In the genomic region with DNA sequence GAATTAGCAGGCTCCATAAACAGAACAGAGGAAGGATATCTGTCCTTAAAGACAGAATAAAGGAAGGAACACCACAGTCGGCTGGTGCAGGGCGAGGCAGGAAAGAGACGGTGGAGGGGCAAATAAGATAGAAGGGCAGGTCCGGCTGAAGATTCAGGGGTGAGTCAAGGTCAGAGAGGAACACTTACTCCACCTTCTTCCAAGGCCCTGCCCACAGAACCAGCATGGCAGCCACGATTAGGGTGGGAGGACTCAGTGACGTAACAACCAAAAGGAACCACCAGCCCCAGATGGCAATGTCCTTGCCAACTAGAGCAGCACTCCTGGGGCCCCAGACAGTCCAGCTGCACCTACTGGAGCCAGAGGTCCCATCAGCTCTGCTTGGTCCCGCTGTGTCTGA, we compare ENCODE assay signal across 29 mouse cellular contexts. TPM values are rescaled to one million over a fixed set of nuclear protein-coding genes. Genes with fewer than 3 reads are reported as not detected.
DNase-seq lines count a peak whose midpoint lies in the region; ATAC-seq and TF ChIP-seq lines count a peak whose summit lies in the region.
"Had no signal": no experiment of that assay in that cellular context is flagged by ENCODE, and none has a peak within 500 bp of the region (broad histone marks: within the 10 kb centered on the region; RNA-seq: fewer than 3 reads in every experiment).

No protein-coding gene starts in this region.

- no peaks in the 10 kb centered on the region for H3K9me3 ChIP-seq in heart, embryonic 11.5 days (replicated peaks; ENCODE audit: control insufficient read depth, low read length)
- no peaks in the 10 kb centered on the region for H3K9me3 ChIP-seq in heart, embryonic 16.5 days (replicated peaks; ENCODE audit: control insufficient read depth, low read length)
- H3K9me3 ChIP-seq in limb, embryonic 10.5 days (replicated peaks): no peaks in the 10 kb centered on the region
- no peaks in the 10 kb centered on the region for H3K9me3 ChIP-seq in forebrain, embryonic 13.5 days (replicated peaks)
- H3K9me3 ChIP-seq: embryonic facial prominence, embryonic 12.5 days; forebrain, embryonic 15.5 days; hindbrain, embryonic 13.5 days; liver, embryonic 15.5 days; midbrain, embryonic 12.5 days; neural tube, embryonic 13.5 days had no signal

- H3K27ac ChIP-seq in heart, embryonic 11.5 days (ENCODE audit: low read depth, low read length): peak overlapping the region; percentile 62
- H3K27ac ChIP-seq in heart, embryonic 16.5 days (ENCODE audit: low read length): peak overlapping the region; percentile 90
- H3K27ac ChIP-seq in heart, adult 2 months: no peak overlapping the region
- H3K27ac ChIP-seq in limb, embryonic 10.5 days: peak overlapping the region; percentile 47
- no peak overlapping the region for H3K27ac ChIP-seq in forebrain, embryonic 13.5 days
- H3K27ac ChIP-seq: embryonic facial prominence, embryonic 12.5 days; forebrain, embryonic 15.5 days; hindbrain, embryonic 13.5 days; liver, embryonic 15.5 days; midbrain, embryonic 12.5 days; neural tube, embryonic 13.5 days had no signal

- no peak for DNase-seq in heart, postnatal 10 days
- no peak for DNase-seq in heart, adult 2 months
- DNase-seq in R1 (ENCODE audit: low read depth, low spot score): peak; percentile 23
- DNase-seq in limb, embryonic 10.5 days (ENCODE audit: low spot score): no peak
- no peak for DNase-seq in cerebellum, adult 9-10 months
- DNase-seq: adrenal gland, postnatal 10 days; cerebellum, adult 8-10 months; cerebellum, postnatal 36 days; embryo, embryonic 11 days; gastrocnemius, postnatal 14 days; heart, adult 18-20 months; kidney, adult 9 months; kidney, postnatal 10 days; layer of hippocampus, adult 9-11 months; liver; lung, embryonic 14.5 days; lung, postnatal 14 days; thymus, postnatal 4 days had no signal

- no peak for TF ChIP-seq EP300 in heart, adult 2 months (IDR thresholded peaks at IDR 0.05; ENCODE audit: insufficient read depth, low read depth, low read length)

- H3K27me3 ChIP-seq in heart, embryonic 11.5 days (ENCODE audit: control insufficient read depth, insufficient read depth, low read length): no peaks in the 10 kb centered on the region
- H3K27me3 ChIP-seq in heart, embryonic 16.5 days (ENCODE audit: control insufficient read depth, insufficient read depth, low read length): no peaks in the 10 kb centered on the region
- no peaks in the 10 kb centered on the region for H3K27me3 ChIP-seq in heart, adult 2 months (ENCODE audit: control insufficient read depth, insufficient read depth, low read length)
- H3K27me3 ChIP-seq in limb, embryonic 10.5 days (ENCODE audit: low read depth, poor library complexity, severe bottlenecking): no peaks in the 10 kb centered on the region
- no peaks in the 10 kb centered on the region for H3K27me3 ChIP-seq in forebrain, embryonic 13.5 days
- H3K27me3 ChIP-seq: embryonic facial prominence, embryonic 12.5 days; forebrain, embryonic 15.5 days; hindbrain, embryonic 13.5 days; liver, embryonic 15.5 days had no signal

- H3K36me3 ChIP-seq in heart, embryonic 11.5 days (ENCODE audit: control insufficient read depth, insufficient read depth, low read length): no peaks in the 10 kb centered on the region
- no peaks in the 10 kb centered on the region for H3K36me3 ChIP-seq in heart, embryonic 16.5 days (ENCODE audit: control insufficient read depth, insufficient read depth)
- H3K36me3 ChIP-seq in heart, adult 2 months (ENCODE audit: control insufficient read depth, insufficient read depth, low read length): no peaks in the 10 kb centered on the region
- H3K36me3 ChIP-seq in limb, embryonic 10.5 days: no peaks in the 10 kb centered on the region
- H3K36me3 ChIP-seq in forebrain, embryonic 13.5 days (ENCODE audit: poor library complexity, severe bottlenecking): no peaks in the 10 kb centered on the region
- H3K36me3 ChIP-seq: embryonic facial prominence, embryonic 12.5 days; forebrain, embryonic 15.5 days; hindbrain, embryonic 13.5 days; liver, embryonic 15.5 days; midbrain, embryonic 12.5 days; neural tube, embryonic 13.5 days had no signal

- intact Hi-C loops in heart, postnatal 10 days (cut with DNase I): no loop called here
- intact Hi-C loops in heart, adult 2 months (cut with DNase I): no loop called here

- no peak for TF ChIP-seq POLR2A in heart, adult 2 months (IDR thresholded peaks at IDR 0.05; ENCODE audit: insufficient read depth, low read depth, low read length)

- no peak overlapping the region for H3K9ac ChIP-seq in heart, embryonic 11.5 days (ENCODE audit: low read depth, low read length)
- H3K9ac ChIP-seq in heart, embryonic 16.5 days (ENCODE audit: low read length): no peak overlapping the region
- no peak overlapping the region for H3K9ac ChIP-seq in heart, adult 2 months (ENCODE audit: low read depth, low read length)
- no peak overlapping the region for H3K9ac ChIP-seq in forebrain, embryonic 13.5 days
- H3K9ac ChIP-seq: embryonic facial prominence, embryonic 12.5 days; forebrain, embryonic 15.5 days; hindbrain, embryonic 13.5 days; liver, embryonic 15.5 days; lung, embryonic 14.5 days; midbrain, embryonic 12.5 days; neural tube, embryonic 13.5 days had no signal

- H3K4me3 ChIP-seq in heart, embryonic 11.5 days (ENCODE audit: low read depth, low read length): no peak overlapping the region
- no peak overlapping the region for H3K4me3 ChIP-seq in heart, embryonic 16.5 days (ENCODE audit: low read length)
- no peak overlapping the region for H3K4me3 ChIP-seq in heart, adult 2 months
- H3K4me3 ChIP-seq in limb, embryonic 10.5 days: no peak overlapping the region
- H3K4me3 ChIP-seq in forebrain, embryonic 13.5 days: no peak overlapping the region
- H3K4me3 ChIP-seq: embryonic facial prominence, embryonic 12.5 days; forebrain, embryonic 15.5 days; hindbrain, embryonic 13.5 days; liver, embryonic 15.5 days; midbrain, embryonic 12.5 days; neural tube, embryonic 13.5 days had no signal

- WGBS in heart, embryonic 11.5 days (ENCODE audit: insufficient replicate concordance): 46% methylated on average over 7 of the region's 7 CpGs
- WGBS in heart, embryonic 16.5 days: 47% methylated on average over 7 of the region's 7 CpGs
- WGBS in heart, adult 2 months: 52% methylated on average over 7 of the region's 7 CpGs
- WGBS in limb, embryonic 10.5 days: 84% methylated on average over 7 of the region's 7 CpGs
- WGBS in forebrain, embryonic 13.5 days: 94% methylated on average over 7 of the region's 7 CpGs

- H3K4me1 ChIP-seq in heart, embryonic 11.5 days (ENCODE audit: control insufficient read depth, insufficient read depth, low read length): peaks cover 67% of the 10 kb centered on the region
- H3K4me1 ChIP-seq in heart, embryonic 16.5 days (ENCODE audit: control insufficient read depth, insufficient read depth, low read length): peaks cover 72% of the 10 kb centered on the region
- peaks cover 5% of the 10 kb centered on the region; the same call in 1 of the 2 replicates for H3K4me1 ChIP-seq in heart, adult 2 months (ENCODE audit: control insufficient read depth, insufficient read depth, low read length)
- H3K4me1 ChIP-seq in limb, embryonic 10.5 days: peaks cover 67% of the 10 kb centered on the region
- peaks cover 31% of the 10 kb centered on the region for H3K4me1 ChIP-seq in forebrain, embryonic 13.5 days
- H3K4me1 ChIP-seq: liver, embryonic 15.5 days had no signal

- H3K79me2 ChIP-seq in heart, adult 2 months (replicated peaks; ENCODE audit: control insufficient read depth, insufficient read depth, low read length): no peaks in the 10 kb centered on the region

- H3K4me2 ChIP-seq in heart, embryonic 11.5 days: no peak overlapping the region; the same call in 1 of the 2 replicates
- H3K4me2 ChIP-seq in heart, embryonic 16.5 days (ENCODE audit: low read depth, low read length): no peak overlapping the region
- no peak overlapping the region for H3K4me2 ChIP-seq in forebrain, embryonic 13.5 days
- H3K4me2 ChIP-seq: embryonic facial prominence, embryonic 12.5 days; forebrain, embryonic 15.5 days; hindbrain, embryonic 13.5 days; liver, embryonic 15.5 days; lung, embryonic 14.5 days; midbrain, embryonic 12.5 days; neural tube, embryonic 13.5 days had no signal

- ATAC-seq in heart, embryonic 11.5 days (replicated peaks; ENCODE audit: insufficient number of reproducible peaks, low FRiP score, low TSS enrichment): no peak
- ATAC-seq in heart, embryonic 16.5 days (replicated peaks; ENCODE audit: extremely low read depth, insufficient read depth, low FRiP score): 0 out of 2 replicates have a peak, but pooled peaks have one; percentile 1
- ATAC-seq in forebrain, embryonic 13.5 days: no peak
- ATAC-seq: CD4-positive, CD25-positive, alpha-beta regulatory T cell, adult 4 months; forebrain, embryonic 15.5 days; intestine, embryonic 16.5 days had no signal

- TF ChIP-seq CTCF in heart, adult 2 months (IDR thresholded peaks at IDR 0.05): no peak

RNA-seq across cellular contexts. Expression of gene Sorcs2, which starts 36.2 kb away (rescaled TPM):
- polyA plus RNA-seq in heart, embryonic 11.5 days (2014; fragmentation: Nextera tagmentation; extraction: Ambion mirVana): 7.1 and 7.3 TPM in 2 replicates
- total RNA-seq in heart, postnatal 10 days (2021): 10 to 100 TPM; 12.2 to 12.5 TPM
- 8.2 and 10.7 TPM in 2 replicates for polyA plus RNA-seq in heart, embryonic 16.5 days (2015; fragmentation: Nextera tagmentation; extraction: Ambion mirVana)
- total RNA-seq in heart, adult 2 months (2021): 1 to 10 TPM; 6.0 to 7.7 TPM
- polyA plus RNA-seq in heart, adult 2 months (2012; rRNA removed): 9.0 and 14.5 TPM in 2 replicates
- polyA plus RNA-seq in limb, embryonic 10.5 days (2016; fragmentation: Nextera tagmentation; extraction: Ambion mirVana): 6.1 and 8.3 TPM in 2 replicates
- polyA plus RNA-seq in forebrain, embryonic 13.5 days (2015; fragmentation: Nextera tagmentation; extraction: Ambion mirVana): 6.5 and 8.4 TPM in 2 replicates

Comparison
In these comparisons a context has a peak if more than half of its experiments do, and no peak if none do; other contexts are left out.
1. H3K27ac ChIP-seq: peak in heart, embryonic 11.5 days (single experiment), heart, embryonic 16.5 days (single experiment) and limb, embryonic 10.5 days (single experiment); none in heart, adult 2 months (single experiment) and forebrain, embryonic 13.5 days (single experiment).